Mouse (Mus musculus): ENCODE data around the gene Gucy1b2. TPM values are rescaled to one million over a fixed set of nuclear protein-coding genes. Genes with fewer than 3 reads are reported as not detected.

Gucy1b2 gene
- total and polyA plus RNA-seq, 2 experiments: not detected

DNA sequence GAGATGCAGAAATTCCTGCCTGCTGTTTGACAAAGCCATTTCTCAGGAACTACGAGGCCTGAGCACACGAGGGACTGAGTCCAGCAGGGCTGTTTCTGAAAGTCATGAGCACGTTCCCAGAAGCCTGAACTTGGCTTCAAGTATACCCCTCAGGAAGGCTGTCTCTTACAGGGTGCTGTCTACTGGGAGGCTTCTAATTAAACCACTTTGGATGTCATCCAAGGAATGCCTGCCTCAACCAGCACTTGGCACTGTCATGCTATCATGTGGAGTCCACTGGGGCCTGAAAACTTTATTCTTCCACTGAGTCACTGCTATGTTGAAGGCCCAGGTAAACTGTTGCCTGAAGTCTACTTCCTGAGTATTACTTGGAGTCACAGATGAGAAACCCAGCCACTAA, 2.0 kb downstream of the Gucy1b2 start:
- TF ChIP-seq CTCF (IDR thresholded peaks at IDR 0.05; ENCODE audit: low read depth, low read length) (no peak), POLR2A (IDR thresholded peaks at IDR 0.05; ENCODE audit: extremely low read depth, insufficient read depth, low read length) (no peak)
- WGBS: 76% methylated on average over 3 of the region's 3 CpGs
- no peaks in the 10 kb centered on the region for H3K36me3 ChIP-seq (ENCODE audit: control insufficient read depth, insufficient read depth, low read length)
- no peak overlapping the region for H3K4me3 ChIP-seq (ENCODE audit: insufficient read depth, low read depth, low read length)
- no peak overlapping the region for H3K9ac ChIP-seq (ENCODE audit: low read depth, low read length)
- no peak for DNase-seq (ENCODE audit: extremely low read depth, low read depth, low spot score)
- H3K79me2 ChIP-seq (ENCODE audit: control insufficient read depth, insufficient read depth, low read length): no peaks in the 10 kb centered on the region
- H3K27ac ChIP-seq (replicated peaks; ENCODE audit: insufficient read depth, low read depth, low read length): no peak overlapping the region
- no peaks in the 10 kb centered on the region for H3K4me1 ChIP-seq (ENCODE audit: control insufficient read depth, insufficient read depth, low read length)
- no peaks in the 10 kb centered on the region for H3K27me3 ChIP-seq (ENCODE audit: control insufficient read depth, insufficient read depth, low read length)

DNA sequence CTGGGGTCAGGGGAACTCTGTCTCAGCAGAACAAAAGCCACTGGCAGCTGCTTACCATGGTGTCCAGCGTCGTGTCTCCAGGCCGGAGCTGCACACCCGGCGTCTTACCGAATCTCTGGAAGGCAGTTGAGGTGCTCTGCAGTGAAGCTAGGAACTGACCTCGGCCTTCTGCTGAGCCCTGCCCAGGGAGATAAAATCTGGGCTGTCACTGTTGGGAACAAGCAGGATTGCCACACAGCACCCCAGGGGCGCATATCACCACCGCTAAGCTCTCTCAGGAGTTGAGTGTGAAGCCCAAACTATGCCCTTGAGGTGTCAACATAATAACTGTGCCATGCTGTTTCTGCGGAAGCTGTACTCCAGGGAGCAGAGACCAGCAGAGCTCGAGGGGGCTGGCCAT, 2.8 kb downstream of the Gucy1b2 start:
- Histone ChIP-seq H3K9ac (ENCODE audit: low read depth, low read length) (no peak overlapping the region), H3K4me1 (ENCODE audit: control insufficient read depth, insufficient read depth, low read length) (no peaks in the 10 kb centered on the region), H3K79me2 (ENCODE audit: control insufficient read depth, insufficient read depth, low read length) (no peaks in the 10 kb centered on the region), H3K36me3 (ENCODE audit: control insufficient read depth, insufficient read depth, low read length) (no peaks in the 10 kb centered on the region), H3K4me3 (ENCODE audit: insufficient read depth, low read depth, low read length) (no peak overlapping the region), H3K27me3 (ENCODE audit: control insufficient read depth, insufficient read depth, low read length) (no peaks in the 10 kb centered on the region), H3K27ac (replicated peaks; ENCODE audit: insufficient read depth, low read depth, low read length) (no peak overlapping the region)
- TF ChIP-seq POLR2A (IDR thresholded peaks at IDR 0.05; ENCODE audit: extremely low read depth, insufficient read depth, low read length) (no peak), CTCF (IDR thresholded peaks at IDR 0.05; ENCODE audit: low read depth, low read length) (no peak)
- WGBS: 83% methylated on average over 11 of the region's 11 CpGs
- DNase-seq (ENCODE audit: extremely low read depth, low read depth, low spot score): no peak

GRCm38 (mm10) chr14:62450706-62451105, 5.4 kb downstream of the Gucy1b2 start:
- no peak overlapping the region for H3K27ac ChIP-seq (replicated peaks; ENCODE audit: insufficient read depth, low read depth, low read length)
- H3K4me3 ChIP-seq (ENCODE audit: insufficient read depth, low read depth, low read length): no peak overlapping the region
- H3K79me2 ChIP-seq (ENCODE audit: control insufficient read depth, insufficient read depth, low read length): no peaks in the 10 kb centered on the region
- TF ChIP-seq CTCF (IDR thresholded peaks at IDR 0.05; ENCODE audit: low read depth, low read length): no peak
- no peak for TF ChIP-seq POLR2A (IDR thresholded peaks at IDR 0.05; ENCODE audit: extremely low read depth, insufficient read depth, low read length)
- 97% methylated on average over 1 of the region's 1 CpGs for WGBS
- no peak overlapping the region for H3K9ac ChIP-seq (ENCODE audit: low read depth, low read length)
- no peak for DNase-seq (ENCODE audit: extremely low read depth, low read depth, low spot score)
- no peaks in the 10 kb centered on the region for H3K4me1 ChIP-seq (ENCODE audit: control insufficient read depth, insufficient read depth, low read length)
- H3K36me3 ChIP-seq (ENCODE audit: control insufficient read depth, insufficient read depth, low read length): no peaks in the 10 kb centered on the region
- H3K27me3 ChIP-seq (ENCODE audit: control insufficient read depth, insufficient read depth, low read length): no peaks in the 10 kb centered on the region

DNA sequence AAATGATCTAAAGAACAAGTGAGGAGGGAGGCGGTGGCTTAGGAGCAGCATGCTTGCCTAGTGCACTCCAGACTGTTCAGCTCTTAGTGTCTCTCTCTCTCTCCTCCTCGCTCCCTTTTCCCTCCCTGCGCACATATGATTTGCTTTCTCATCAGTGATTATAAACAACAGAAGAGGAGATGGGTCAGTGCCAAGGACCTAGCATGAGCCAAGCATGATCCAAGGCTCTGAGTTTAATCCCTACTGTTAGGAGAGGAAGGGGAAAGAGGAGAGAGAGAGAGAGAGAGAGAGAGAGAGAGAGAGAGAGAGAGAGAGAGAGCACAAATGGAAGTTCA, 8.9 kb downstream of the Gucy1b2 start:
- H3K9ac ChIP-seq (ENCODE audit: low read depth, low read length): no peak overlapping the region
- H3K4me3 ChIP-seq (ENCODE audit: insufficient read depth, low read depth, low read length): no peak overlapping the region
- H3K27me3 ChIP-seq (ENCODE audit: control insufficient read depth, insufficient read depth, low read length): no peaks in the 10 kb centered on the region
- H3K79me2 ChIP-seq (ENCODE audit: control insufficient read depth, insufficient read depth, low read length): no peaks in the 10 kb centered on the region
- no peaks in the 10 kb centered on the region for H3K36me3 ChIP-seq (ENCODE audit: control insufficient read depth, insufficient read depth, low read length)
- 0 out of 2 replicates have a peak, but pooled peaks cover 2% of the 10 kb centered on the region for H3K4me1 ChIP-seq (ENCODE audit: control insufficient read depth, insufficient read depth, low read length)
- TF ChIP-seq POLR2A (IDR thresholded peaks at IDR 0.05; ENCODE audit: extremely low read depth, insufficient read depth, low read length) (no peak), CTCF (IDR thresholded peaks at IDR 0.05; ENCODE audit: low read depth, low read length) (no peak)
- no peak overlapping the region for H3K27ac ChIP-seq (replicated peaks; ENCODE audit: insufficient read depth, low read depth, low read length)
- 90% methylated on average over 3 of the region's 3 CpGs for WGBS
- no peak for DNase-seq (ENCODE audit: extremely low read depth, low read depth, low spot score)

DNA sequence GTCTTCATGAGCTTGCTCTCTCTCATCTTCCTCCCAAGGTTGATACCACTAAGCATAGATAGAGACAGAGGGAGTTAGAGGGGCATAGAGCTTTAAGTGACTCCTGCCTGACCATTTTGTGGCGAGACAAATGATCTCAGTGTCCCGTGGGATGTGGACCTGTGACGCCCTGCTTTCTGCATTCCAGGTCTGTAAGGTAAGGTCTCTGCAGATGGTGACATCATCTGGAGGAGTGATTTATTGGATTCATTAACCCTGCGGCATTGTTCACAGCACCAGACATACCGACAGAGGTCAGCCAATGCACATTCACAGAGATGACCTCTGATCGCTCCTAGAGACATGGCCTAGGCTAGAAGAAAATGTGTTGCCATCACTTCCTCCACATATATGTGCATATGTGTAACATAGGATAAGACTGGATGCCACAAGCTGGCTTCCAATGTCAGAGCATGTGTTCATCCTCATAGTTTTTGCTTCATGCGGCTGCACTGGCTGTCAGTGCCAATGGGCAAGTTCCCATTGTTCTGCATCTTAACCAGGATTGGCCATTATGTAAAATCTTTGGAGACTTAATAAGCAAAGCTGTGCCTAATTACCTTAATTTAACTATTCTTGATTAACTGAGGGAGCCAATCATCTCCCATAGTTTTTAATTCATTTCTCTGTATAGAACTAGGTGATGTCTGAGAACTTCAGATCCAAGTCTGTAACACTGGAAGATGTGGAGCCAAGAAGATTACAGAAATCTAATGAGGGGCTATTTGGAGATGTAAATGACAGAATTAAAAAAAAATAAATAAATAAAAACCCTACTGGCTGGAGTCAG, 9.5 kb downstream of the Gucy1b2 start:
- H3K36me3 ChIP-seq (ENCODE audit: control insufficient read depth, insufficient read depth, low read length): no peaks in the 10 kb centered on the region

GRCm38 (mm10) chr14:62443840-62444430, 12.2 kb downstream of the Gucy1b2 start:
- Histone ChIP-seq H3K79me2 (ENCODE audit: control insufficient read depth, insufficient read depth, low read length) (no peaks in the 10 kb centered on the region), H3K9ac (ENCODE audit: low read depth, low read length) (no peak overlapping the region), H3K36me3 (ENCODE audit: control insufficient read depth, insufficient read depth, low read length) (no peaks in the 10 kb centered on the region), H3K27me3 (ENCODE audit: control insufficient read depth, insufficient read depth, low read length) (no peaks in the 10 kb centered on the region), H3K4me1 (ENCODE audit: control insufficient read depth, insufficient read depth, low read length) (0 out of 2 replicates have a peak, but pooled peaks cover 2% of the 10 kb centered on the region), H3K4me3 (ENCODE audit: insufficient read depth, low read depth, low read length) (no peak overlapping the region), H3K27ac (replicated peaks; ENCODE audit: insufficient read depth, low read depth, low read length) (no peak overlapping the region)
- no peak for TF ChIP-seq POLR2A (IDR thresholded peaks at IDR 0.05; ENCODE audit: extremely low read depth, insufficient read depth, low read length)
- DNase-seq (ENCODE audit: extremely low read depth, low read depth, low spot score): no peak
- 87% methylated on average over 6 of the region's 6 CpGs for WGBS

More for the DNA sequence above, 9.5 kb downstream of the Gucy1b2 start:
- Histone ChIP-seq H3K4me1 (ENCODE audit: control insufficient read depth, insufficient read depth, low read length) (0 out of 2 replicates have a peak, but pooled peaks cover 2% of the 10 kb centered on the region), H3K9ac (ENCODE audit: low read depth, low read length) (no peak overlapping the region), H3K27me3 (ENCODE audit: control insufficient read depth, insufficient read depth, low read length) (no peaks in the 10 kb centered on the region), H3K79me2 (ENCODE audit: control insufficient read depth, insufficient read depth, low read length) (no peaks in the 10 kb centered on the region), H3K4me3 (ENCODE audit: insufficient read depth, low read depth, low read length) (no peak overlapping the region), H3K27ac (replicated peaks; ENCODE audit: insufficient read depth, low read depth, low read length) (no peak overlapping the region)
- DNase-seq (ENCODE audit: extremely low read depth, low read depth, low spot score): no peak
- no peak for TF ChIP-seq POLR2A (IDR thresholded peaks at IDR 0.05; ENCODE audit: extremely low read depth, insufficient read depth, low read length)
- no peak for TF ChIP-seq CTCF (IDR thresholded peaks at IDR 0.05; ENCODE audit: low read depth, low read length)
- WGBS: 87% methylated on average over 7 of the region's 7 CpGs

Data from liver, adult 2 months (tissue).